Mouse (Mus musculus) kidney, adult 8-10 months (tissue): ENCODE measurements around the gene Stxbp1.

ENCODE experiments used
- DNase-seq, 2 experiments: peaks; one replicate each; pipeline ENCODE4 v3.0.0; 2022

The Stxbp1 gene

DNA sequence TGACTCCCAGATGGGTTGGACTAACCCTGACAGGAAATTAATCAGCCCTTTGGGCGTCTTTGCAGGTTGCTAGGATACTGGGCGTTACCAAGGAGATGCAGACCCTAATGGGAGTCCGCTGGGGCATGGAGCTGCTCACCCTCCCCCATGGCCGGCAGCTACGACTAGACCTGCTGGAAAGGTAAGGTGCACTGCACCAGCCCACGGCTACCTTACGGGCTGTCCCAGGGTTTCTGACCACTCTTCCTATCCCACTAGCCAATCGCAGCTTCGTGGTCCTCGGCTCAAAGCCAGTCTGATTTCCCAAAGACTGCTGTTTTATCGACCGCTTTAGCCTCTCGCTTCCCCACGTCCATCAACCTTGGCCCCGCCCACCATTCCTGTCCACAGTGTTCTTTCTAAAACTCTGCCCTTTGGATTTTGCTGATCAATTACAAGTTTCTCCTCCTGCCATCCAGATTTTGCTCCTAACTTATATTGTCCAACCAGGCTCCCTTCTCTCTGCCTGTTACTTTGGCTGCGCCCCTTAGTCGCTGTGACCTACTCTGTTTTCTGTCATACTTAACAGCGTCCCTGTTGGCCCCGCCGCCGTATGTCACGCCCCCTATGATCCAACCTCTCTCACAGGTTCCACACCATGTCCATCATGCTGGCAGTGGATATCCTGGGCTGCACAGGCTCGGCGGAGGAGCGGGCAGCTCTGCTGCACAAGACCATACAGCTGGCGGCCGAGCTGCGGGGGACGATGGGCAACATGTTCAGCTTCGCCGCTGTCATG is 96.0 kb downstream of the Stxbp1 start:
- peak; percentile 86 to 88 for DNase-seq

DNA sequence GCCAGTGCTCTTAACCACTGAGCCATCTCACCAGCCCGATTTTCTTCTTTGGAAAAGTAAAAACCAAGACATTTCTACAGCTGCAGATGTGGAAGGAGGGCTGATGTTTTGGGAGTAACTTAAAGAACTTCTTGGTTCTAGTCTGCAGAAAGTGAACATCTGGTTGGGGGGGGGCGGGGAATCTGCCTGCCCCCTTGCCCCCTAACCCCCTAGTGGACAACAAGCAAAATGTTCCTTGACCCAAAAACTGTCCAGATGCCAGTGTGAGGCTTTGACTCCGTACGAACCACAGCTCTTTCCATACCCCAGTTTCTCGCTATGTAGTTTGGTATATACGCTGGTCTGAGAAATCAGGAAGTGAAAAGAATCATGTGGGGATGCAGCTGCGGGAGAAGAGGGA is 96.8 kb downstream of the Stxbp1 start:
- no peak for DNase-seq

DNA sequence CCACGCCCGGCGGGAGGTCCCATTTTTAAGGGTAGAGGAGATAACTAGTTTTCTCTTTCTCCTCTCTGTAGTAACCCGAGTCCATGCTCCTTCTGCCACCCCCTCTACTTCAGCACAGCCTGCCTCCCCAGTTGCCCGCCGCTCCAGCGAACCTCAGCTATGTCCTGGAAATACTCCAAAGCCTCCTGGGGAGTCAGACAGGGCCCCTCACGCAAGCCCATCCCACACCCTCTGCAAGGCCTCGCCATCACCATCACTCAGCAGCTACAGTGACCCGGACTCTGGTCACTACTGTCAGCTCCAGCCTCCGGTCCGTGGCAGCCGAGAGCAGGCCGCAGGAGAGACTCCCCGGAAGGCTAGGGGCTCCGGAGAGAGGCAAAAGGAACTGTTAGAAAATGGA is 98.0 kb downstream of the Stxbp1 start:
- no peak for DNase-seq

DNA sequence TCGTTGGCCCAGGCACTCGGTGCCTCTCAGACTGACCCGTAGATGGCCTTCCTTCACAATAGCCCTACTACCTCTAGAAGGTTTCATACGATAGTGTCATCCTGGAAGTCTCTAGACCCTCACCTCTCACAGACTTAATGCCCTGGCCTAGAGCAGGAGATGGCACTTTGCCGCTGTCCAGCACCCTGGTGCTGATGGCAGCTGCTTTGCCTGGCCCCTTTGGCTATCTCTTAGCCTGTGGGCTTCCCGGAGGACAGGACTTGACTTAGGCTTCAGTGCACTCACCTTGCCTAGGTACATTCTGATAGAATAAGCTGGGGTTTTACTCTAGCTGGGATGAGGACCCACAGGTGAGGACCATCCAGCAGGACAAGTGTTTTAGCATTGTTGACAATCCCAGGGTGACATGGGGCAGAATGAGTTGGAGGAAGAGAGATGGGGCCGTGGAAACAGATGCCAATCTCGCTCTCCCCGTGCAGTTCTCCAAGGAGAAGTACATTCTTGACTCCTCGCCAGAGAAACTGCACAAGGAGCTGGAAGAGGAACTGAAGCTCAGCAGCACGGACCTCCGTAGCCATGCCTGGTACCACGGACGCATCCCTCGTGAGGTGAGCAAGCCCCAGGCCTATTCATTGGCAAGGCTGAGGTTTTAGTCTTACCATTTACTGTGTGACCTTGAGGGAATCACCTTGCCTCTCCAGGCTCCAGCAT is 102.6 kb downstream of the Stxbp1 start:
- no peak for DNase-seq

DNA sequence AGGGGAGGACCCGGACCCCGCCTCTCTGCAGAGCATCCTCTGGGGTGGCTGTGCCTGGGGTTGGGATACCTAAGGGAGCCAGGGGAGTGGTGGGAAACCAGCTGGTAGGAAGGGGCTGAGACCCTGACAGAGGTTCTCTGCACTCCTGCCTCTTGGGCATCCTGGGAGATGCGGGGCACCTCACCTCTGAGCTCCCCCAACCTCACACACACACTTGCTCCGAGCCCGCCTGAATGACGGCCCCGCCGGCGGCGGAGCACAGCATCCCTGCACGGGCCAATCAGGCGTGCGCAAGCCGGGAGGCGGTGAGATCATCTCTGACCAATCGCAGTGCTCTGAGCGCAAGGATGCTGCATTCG is 104.9 kb downstream of the Stxbp1 start:
- DNase-seq: no peak

DNA sequence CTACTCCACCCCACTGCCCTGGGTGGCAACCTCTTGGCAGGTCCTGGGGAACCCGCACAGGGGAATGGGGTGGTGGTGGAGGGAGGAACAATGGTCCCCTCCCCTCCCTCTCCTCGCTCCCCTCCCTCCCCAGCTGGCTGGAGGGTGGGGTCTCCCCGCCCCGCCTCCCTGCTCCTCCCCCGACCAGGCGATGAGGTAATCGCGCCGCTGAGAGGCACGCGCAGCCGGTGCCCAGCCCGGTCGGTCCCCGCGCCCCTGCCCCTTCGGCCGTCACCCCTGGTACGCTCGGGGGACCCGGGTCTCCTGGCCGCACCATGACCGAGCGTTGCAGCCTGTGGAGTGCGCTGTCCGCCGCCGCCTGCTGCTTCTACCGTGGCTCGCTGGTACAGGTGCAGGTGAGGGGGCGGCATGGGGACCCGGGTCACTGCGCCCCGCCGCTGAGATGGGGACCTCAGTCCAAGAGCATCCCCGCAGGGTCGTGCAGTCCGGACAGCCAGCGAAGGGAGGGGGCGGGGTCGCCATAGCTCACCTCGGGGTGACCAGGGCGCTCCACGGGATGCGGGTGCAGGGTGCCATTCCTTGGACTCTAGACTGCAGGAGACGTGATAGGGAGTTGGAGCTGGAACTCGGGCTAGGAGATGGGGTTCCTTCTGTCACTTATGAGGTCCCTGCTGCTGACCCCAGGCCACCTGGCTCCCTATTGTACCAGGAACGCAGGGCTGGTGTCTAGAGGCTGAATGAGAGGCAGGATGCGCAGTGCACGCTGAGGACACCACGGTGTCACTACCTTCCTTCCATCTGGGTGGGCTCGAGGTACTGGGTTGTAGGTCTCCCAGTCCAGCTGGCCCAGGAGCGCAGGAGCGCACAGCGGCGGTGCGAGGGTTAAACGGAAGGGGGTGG is 105.5 kb downstream of the Stxbp1 start:
- no peak for DNase-seq

DNA sequence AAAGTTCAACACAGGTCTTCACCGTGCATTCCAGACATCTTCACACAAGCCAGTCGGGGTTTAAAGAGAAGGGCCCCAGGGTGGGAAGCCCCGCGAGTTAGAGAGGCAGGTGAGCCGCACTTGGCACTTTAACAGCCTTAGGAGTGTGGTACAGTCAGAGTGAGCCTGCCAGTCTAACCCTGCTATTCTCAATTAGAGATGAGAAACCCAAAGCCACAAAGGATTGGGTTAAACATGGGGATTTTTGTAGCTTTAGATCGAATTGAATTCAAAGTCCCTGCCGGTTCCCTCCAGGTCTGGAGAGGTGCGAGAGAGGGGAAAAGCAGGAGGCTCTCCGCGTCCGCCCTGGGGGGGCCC is 106.2 kb downstream of the Stxbp1 start, which contains the start of gene 6330409D20Rik:
6330409D20Rik (minus strand) TSS at position 101 of the 357 bp plus-strand sequence.
- no peak for DNase-seq

DNA sequence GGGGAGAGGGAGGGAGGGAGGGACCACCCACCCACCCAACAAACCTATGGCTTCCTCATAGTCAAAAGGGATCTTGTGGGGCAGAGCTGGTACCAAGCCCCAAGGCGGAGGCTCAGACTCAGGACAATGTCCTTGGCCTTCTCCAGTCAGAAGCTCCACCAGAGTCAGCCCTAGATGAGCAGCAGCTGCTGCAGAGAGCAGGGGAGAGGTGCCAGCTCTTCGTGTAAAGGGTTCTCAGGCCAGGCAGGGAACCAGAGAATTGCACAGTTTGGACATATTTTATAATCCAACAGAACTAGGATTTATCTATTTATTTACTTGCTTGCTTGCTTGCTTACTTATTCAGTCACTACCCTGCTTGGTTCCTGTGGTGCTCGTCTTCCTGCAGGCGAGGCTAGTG is 107.7 kb downstream of the Stxbp1 start:
- DNase-seq: no peak
